Mouse (Mus musculus) thymus, postnatal 10 days (tissue): ENCODE measurements around the gene Arpc1b.
"Not testable (repeated sequence)": the region's sequence is repeated elsewhere in the genome, so short reads cannot be mapped to it uniquely, and the experiment has no call there.

Experiments used
- DNase-seq, 2 experiments: peaks; one replicate each; pipeline ENCODE4 v3.0.0; 2021; ENCODE audit warnings: low spot score in 2 of 2

Arpc1b gene

DNA sequence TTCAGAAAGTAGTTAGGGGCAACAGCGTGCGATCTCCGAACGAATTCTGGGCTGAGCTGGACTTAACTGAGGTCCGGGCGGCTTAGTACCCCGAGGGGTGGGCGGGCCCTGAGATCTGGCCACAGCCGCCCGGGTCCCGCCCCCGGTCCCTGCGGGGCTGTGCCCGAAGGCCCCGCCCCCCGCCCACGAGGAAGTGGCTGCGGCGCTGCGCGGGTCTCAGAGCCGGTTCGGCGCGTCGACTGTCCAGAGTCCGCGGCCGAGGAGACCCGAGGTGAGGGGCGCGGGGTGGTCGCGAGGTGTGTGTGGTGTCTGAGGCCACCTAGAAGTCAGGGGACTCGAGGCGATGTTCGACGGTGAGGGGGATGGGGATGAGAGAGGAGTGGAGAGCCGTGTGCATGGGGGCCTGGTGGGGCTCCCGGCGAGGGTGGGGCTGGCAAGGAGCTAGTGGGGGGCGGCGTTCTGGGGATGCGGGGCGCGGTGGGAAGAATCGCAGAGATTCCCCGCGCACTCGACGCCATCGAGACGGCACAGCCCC, at the start of gene Arpc1b:
TSS of gene Arpc1b (plus strand) at position 145 of the 535 bp plus-strand sequence.
- peak; percentile 48 to 57 for DNase-seq

DNA sequence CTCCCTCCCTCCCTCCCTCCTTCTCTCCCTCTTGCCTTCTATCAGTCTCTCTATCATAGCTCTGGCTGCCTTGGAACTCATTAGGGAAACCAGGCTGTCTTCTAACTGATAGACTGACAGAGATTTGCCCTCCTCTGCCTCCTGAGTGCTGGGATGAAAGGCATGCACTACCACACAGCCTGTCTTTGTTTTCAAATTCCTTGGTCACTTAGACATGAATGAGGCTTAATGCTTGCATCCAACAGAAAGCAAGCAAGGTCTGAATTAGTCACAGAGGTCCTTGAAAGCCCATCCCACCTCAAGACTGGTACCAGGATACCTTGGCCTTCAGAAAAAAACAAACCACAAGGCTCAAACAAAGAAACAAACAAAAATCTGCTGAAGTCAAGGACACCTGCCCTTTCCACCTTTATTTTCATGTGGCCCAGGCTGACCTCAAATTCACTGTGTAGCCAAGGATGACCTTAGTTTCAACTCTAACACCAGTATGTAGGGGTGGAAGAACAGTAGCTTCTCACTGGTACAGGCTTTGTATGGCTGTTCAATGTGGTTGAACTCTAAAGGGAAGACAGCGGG, 49.2 kb upstream of the Arpc1b start:
- no peak for DNase-seq

GRCm38 (mm10) chr5:145068863-145069262, 45.2 kb upstream of the Arpc1b start:
- DNase-seq: no peak

- DNase-seq: peak; percentile 10 to 72
Observed at GRCm38 (mm10) chr5:145069707-145070106, 44.3 kb upstream of the Arpc1b start.

GRCm38 (mm10) chr5:145071342-145071741, 42.7 kb upstream of the Arpc1b start:
- no peak for DNase-seq

- no peak for DNase-seq
Observed at GRCm38 (mm10) chr5:145075081-145075480, 38.9 kb upstream of the Arpc1b start.

DNA sequence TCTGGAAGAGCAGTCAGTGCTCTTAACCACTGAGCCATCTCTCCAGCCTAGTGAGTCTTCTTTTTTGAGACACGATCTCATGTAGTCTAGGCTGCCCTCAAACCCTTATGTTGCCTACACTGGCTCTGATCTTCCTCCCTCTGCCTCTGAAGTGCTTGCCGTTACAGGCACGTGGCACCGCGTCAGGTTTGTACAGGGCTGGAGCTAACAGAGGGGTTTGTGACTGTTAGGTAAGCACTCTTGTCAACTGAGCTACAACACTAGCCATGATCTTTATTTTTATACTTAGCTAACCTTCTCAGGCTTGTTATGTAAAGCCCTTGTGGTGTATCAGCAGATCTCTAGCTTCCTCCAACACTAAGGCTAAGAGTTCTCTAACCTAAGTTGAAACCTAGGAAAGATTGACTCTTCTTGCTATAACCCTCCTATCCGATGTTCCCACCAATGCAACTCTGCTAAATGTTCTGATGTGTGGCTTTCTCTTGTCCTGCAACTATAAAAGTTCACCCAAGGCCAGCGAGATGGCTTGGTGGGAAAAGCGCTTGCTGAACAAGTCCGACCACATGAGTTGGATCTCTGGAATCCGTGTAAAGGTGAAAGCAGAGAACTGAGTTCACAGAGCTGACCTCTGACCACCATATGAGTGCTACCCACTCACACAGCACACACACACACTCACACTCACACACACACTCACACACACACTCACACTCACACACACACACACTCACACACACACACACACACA, 32.0 kb upstream of the Arpc1b start:
- no peak for DNase-seq

DNA sequence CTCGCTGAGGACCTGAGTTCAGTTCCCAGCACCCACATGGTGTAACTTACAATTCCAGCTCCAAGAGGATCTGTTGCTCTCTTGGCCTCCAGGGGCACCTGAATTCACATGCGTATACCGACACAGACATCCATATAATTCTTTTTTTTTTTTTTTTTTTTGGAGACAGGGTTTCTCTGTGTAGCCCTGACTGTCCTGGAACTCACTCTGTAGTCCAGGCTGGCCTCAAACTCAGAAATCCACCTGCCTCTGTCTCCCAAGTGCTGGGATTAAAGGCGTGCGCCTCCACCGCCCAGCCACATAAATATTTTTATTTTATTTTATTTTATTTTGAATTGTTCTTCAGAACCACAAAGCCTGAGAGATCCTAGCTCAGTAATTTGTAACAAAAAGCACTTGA, 30.8 kb upstream of the Arpc1b start:
- DNase-seq: not testable (repeated sequence)

GRCm38 (mm10) chr5:145083632-145084451, 30.2 kb upstream of the Arpc1b start, which contains the start of the genes Arpc1a and Kpna7:
Arpc1a (plus strand) TSS chr5:145083830.
Kpna7 (minus strand) TSS chr5:145084030.
- DNase-seq: peak; percentile 88 to 95

DNA sequence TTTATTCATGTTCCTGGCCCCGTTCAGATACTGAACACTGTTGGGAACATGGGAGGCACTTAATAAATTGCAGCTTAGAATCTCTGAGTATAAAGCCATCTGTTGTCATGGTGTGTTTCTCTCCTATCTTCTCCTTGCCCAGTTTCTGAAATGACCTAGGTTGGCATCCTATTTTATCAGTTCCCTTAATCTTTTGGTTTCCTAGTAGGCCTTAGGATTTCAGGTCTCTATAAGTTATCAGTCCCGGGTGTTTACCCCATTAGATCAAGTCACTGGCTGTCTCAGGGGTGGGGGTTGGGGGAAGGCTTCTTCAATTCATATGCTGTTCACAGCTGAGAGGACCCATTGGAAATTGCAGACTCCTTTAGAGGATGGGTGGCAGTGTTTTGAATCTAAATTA, 29.2 kb upstream of the Arpc1b start:
- no peak for DNase-seq

GRCm38 (mm10) chr5:145088186-145088585, 25.8 kb upstream of the Arpc1b start:
- DNase-seq: no peak

GRCm38 (mm10) chr5:145089878-145090277, 24.1 kb upstream of the Arpc1b start:
- DNase-seq: no peak

GRCm38 (mm10) chr5:145096195-145096594, 17.8 kb upstream of the Arpc1b start:
- DNase-seq: no peak

- no peak for DNase-seq
Observed at GRCm38 (mm10) chr5:145098340-145098821, 15.6 kb upstream of the Arpc1b start.

GRCm38 (mm10) chr5:145100960-145101359, 13.1 kb upstream of the Arpc1b start:
- no peak for DNase-seq

- not testable (repeated sequence) for DNase-seq
Observed at GRCm38 (mm10) chr5:145101451-145101850, 12.6 kb upstream of the Arpc1b start.

- DNase-seq: no peak
Observed at GRCm38 (mm10) chr5:145102706-145103105, 11.3 kb upstream of the Arpc1b start.

- DNase-seq: no peak
Observed at GRCm38 (mm10) chr5:145104328-145104727, 9.7 kb upstream of the Arpc1b start.

DNA sequence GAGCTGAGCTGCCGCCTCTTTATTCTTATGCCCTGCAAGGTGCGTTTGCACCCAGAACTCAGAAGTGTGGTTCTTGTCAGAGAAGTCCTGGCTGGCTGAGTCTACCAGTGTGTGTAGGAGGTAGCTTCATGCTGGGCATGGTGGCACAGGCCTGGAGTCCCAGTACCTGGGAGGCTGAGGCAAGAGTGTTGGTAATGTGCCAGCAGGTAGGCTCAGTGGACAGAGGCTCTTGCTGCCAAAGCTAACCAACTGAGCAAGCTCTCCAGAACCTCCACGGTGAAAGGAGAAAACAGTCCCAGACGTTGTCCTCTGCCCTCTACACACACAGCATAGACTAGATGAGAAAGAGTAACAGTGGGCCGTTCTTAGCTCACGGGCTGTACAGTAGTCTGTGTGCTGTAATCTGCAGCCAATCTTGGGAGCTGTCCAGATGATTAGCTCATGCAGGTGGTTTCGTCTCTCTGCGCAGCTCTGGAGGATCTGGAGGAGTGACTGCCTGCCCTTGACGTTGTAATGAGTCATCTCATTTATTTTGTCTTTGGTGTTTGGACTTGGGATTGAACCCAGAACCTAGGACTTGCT, 8.2 kb upstream of the Arpc1b start:
- no peak for DNase-seq

DNA sequence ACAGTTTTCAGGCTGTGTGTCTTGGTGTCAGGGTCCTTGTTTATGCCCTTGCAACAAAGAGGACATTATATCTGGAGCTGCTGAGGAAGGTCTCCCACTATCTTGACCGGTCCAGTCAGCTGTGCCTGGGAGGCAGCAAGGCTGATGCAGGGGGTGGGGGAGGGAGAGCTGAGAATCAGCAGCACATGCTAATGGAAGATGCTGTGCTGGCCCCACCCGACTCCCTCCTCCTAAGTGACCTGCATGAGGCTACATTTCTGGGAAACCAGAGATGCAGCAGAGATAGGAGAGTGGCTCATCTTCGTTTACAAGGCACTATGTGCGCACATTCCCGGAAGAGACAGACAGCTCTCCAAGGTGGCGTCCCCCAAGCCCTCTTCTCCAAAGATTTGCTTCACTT, 3.6 kb upstream of the Arpc1b start:
- no peak for DNase-seq

- DNase-seq: no peak
Observed at GRCm38 (mm10) chr5:145112566-145112965, 1.4 kb upstream of the Arpc1b start.

GRCm38 (mm10) chr5:145113416-145113815, 599 bp upstream of the Arpc1b start:
- no peak for DNase-seq
